Mouse (Mus musculus) ES-Bruce4 (cell line): Measurements from ENCODE around the gene Izumo2.

Experiments used
- CTCF ChIP-seq: IDR thresholded peaks from one replicate; pipeline ENCODE4 v1.8.1; 2011; ENCODE audit warnings: low read depth, low read length
- EP300 ChIP-seq: IDR thresholded peaks from 2 replicates; pipeline ENCODE4 v1.6.1; 2011; ENCODE audit warnings: low read depth, low read length; ENCODE audit not compliant: insufficient read depth
- POLR2A ChIP-seq: IDR thresholded peaks from one replicate; pipeline ENCODE4 v1.8.1; 2011; ENCODE audit warnings: low read length; ENCODE audit not compliant: insufficient read depth

DNA sequence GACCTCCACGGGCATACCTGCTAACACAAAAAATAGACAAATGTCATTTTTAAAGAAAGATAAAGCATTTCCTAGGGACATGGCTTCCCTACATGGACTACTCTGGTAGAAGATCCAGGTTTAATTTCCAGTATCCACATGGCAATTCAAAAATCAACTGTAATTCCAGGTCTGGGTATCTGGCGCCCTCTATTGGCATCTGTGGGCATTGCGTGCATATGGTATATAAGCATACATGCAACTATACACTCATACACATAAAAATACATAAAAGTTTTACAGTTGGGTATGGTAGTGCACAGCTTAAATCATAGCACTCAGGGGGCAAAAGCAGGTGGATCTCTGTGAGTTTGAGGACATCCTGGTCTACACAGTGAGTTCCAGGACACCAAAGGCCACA is 4.2 kb upstream of the Izumo2 start:
- TF ChIP-seq POLR2A (no peak), CTCF (no peak), EP300 (no peak)
